Mouse (Mus musculus): ENCODE results near the gene Mrgpra2b. TPM values are rescaled to one million over a fixed set of nuclear protein-coding genes. Genes with fewer than 3 reads are reported as not detected.
"Not testable (repeated sequence)": the region's sequence is repeated elsewhere in the genome, so short reads cannot be mapped to it uniquely, and the experiment has no call there.

Gene Mrgpra2b
- total RNA-seq (2015; ENCODE audit: low replicate concordance) (33.0 and 39.7 TPM in 2 replicates), total RNA-seq (2017; ENCODE audit: low replicate concordance) (7.2 and 19.9 TPM in 2 replicates)

DNA sequence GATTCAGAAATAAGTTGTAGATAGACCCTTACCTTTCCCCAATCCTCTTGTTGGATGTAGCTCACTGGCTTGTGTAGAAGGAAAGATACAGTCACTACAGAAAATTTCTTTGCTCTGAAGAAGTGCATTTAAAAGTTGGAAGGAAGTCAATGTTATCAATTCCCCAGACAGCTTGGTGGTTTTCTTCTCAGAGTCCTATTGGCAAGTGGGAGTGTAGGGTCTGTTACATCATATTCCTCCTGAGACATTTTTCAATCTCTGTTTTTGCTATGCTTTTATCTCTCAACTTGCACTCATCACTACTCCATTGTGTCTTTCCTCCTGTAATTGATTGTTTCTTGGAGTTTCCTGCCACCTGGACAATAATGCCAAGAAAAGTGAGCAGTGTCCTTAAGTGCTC lies at the start of gene Mrgpra2b:
TSS of gene Mrgpra2b (minus strand) at position 101 of the 400 bp plus-strand sequence.
- no peak for ATAC-seq (replicated peaks; ENCODE audit: low FRiP score, poor library complexity, severe bottlenecking)

GRCm38 (mm10) chr7:47516379-47516778 lies 12.3 kb downstream of the Mrgpra2b start:
- ATAC-seq (replicated peaks; ENCODE audit: low FRiP score, poor library complexity, severe bottlenecking): no peak

GRCm38 (mm10) chr7:47515050-47515449 lies 13.6 kb downstream of the Mrgpra2b start:
- ATAC-seq (replicated peaks; ENCODE audit: low FRiP score, poor library complexity, severe bottlenecking): no peak

DNA sequence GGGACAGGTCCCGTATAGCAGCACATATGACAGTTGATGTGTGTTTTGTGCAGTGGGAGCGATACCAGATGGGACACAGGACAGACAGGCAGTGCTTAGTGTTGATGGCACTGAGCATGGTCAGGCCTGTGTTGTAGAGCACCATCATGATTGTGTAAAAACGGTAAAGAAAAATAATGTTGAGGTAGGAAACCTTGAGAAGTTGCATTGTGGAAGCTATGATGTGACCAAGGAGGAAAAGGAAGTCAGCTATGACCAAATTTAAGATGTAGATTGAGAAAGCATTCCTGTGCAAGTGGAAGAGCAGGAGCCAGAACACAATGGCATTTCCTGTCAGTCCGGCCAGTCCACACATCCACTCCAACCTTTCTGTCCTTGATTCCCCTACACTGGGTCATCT lies 25.7 kb downstream of the Mrgpra2b start:
- ATAC-seq (replicated peaks; ENCODE audit: low FRiP score, poor library complexity, severe bottlenecking): no peak

DNA sequence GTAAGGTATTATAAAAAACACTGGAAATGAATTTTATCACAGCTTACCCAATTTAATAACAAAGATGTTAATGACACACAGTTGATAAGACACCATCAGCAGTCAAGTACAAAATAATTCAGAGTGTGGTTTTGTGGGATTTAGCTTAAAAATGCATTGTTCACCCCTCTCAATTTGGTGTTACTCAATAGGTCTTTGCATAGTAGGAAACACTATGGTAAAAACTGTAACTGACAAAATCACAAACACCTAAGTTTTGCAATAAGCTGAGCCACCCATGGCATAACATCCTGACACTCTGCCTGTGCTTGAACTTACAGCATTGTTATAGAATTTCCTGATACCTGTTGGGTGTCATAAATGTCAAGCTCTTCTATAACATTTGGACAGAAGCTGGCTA lies 37.4 kb downstream of the Mrgpra2b start:
- not testable (repeated sequence) for ATAC-seq (replicated peaks; ENCODE audit: low FRiP score, poor library complexity, severe bottlenecking)

DNA sequence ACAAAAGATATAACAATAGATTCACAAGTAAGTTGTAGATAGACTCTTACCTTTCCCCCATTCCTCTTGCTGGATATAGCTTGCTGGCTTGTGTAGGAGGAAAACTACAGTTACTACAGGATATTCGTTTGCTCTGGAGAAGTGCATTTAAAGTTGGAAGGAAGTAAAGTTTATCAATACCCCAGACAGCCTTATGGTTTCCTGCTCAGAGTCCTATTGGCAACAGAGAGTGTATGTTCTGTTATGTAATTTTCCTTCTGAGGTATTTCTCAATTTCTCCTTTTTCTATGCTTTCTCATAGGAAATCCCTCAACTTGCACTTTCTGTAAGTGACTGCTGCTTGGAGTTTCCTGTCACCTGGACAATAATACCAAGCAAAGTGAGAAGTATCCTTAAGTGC lies 39.2 kb downstream of the Mrgpra2b start:
- ATAC-seq (replicated peaks; ENCODE audit: low FRiP score, poor library complexity, severe bottlenecking): not testable (repeated sequence)

DNA sequence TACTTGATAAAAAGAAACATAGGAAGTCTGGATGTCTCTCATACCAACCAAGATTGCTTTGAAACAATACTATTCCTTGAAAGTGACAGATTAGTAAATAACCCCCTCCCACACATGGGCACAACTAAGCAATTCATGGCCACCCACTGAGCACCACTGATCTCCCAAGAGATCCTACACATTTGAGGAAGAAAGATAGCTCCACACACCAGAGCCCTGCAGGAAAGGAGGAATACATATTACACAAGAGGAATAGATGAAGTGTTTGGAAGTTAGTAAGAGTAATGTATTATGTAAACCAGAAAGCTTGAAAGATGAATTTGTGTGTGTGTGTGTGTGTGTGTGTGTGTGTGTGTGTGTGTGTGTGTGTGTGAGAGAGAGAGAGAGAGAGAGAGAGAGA lies 45.5 kb downstream of the Mrgpra2b start:
- ATAC-seq (replicated peaks; ENCODE audit: low FRiP score, poor library complexity, severe bottlenecking): not testable (repeated sequence)

GRCm38 (mm10) chr7:47473904-47474303 lies 54.8 kb downstream of the Mrgpra2b start:
- ATAC-seq (replicated peaks; ENCODE audit: low FRiP score, poor library complexity, severe bottlenecking): not testable (repeated sequence)

GRCm38 (mm10) chr7:47465278-47465981 lies 63.2 kb downstream of the Mrgpra2b start:
- ATAC-seq (replicated peaks; ENCODE audit: low FRiP score, poor library complexity, severe bottlenecking): not testable (repeated sequence)

DNA sequence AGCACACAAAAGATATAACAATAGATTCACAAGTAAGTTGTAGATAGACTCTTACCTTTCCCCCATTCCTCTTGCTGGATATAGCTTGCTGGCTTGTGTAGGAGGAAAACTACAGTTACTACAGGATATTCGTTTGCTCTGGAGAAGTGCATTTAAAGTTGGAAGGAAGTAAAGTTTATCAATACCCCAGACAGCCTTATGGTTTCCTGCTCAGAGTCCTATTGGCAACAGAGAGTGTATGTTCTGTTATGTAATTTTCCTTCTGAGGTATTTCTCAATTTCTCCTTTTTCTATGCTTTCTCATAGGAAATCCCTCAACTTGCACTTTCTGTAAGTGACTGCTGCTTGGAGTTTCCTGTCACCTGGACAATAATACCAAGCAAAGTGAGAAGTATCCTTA lies 76.6 kb downstream of the Mrgpra2b start, which contains the start of gene Mrgpra2a:
TSS of gene Mrgpra2a (minus strand) at position 125 of the 400 bp plus-strand sequence.
- not testable (repeated sequence) for ATAC-seq (replicated peaks; ENCODE audit: low FRiP score, poor library complexity, severe bottlenecking)

DNA sequence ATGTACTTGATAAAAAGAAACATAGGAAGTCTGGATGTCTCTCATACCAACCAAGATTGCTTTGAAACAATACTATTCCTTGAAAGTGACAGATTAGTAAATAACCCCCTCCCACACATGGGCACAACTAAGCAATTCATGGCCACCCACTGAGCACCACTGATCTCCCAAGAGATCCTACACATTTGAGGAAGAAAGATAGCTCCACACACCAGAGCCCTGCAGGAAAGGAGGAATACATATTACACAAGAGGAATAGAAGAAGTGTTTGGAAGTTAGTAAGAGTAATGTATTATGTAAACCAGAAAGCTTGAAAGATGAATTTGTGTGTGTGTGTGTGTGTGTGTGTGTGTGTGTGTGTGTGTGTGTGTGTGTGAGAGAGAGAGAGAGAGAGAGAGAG lies 82.9 kb downstream of the Mrgpra2b start:
- not testable (repeated sequence) for ATAC-seq (replicated peaks; ENCODE audit: low FRiP score, poor library complexity, severe bottlenecking)

DNA sequence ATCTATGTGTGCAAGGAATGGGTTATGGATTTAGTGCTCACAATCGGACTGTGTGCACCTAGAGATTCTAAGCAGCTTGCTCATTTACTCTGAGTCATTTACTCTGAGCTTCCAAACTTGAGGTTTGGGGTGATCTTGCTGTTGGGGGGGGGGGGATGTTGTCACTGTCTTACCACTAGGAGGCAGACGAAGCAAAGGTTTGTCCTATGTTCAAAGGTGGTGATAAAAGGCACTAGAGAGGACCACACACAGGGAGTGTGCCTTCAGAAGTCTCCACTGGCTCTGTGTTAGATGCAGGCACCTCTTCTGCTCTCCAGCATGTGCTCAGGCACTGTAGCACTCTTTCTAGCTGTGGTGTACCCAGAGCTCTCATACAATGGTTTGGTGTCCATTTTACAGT lies 92.2 kb downstream of the Mrgpra2b start:
- ATAC-seq (replicated peaks; ENCODE audit: low FRiP score, poor library complexity, severe bottlenecking): not testable (repeated sequence)

GRCm38 (mm10) chr7:47427815-47428508 lies 100.7 kb downstream of the Mrgpra2b start:
- ATAC-seq (replicated peaks; ENCODE audit: low FRiP score, poor library complexity, severe bottlenecking): not testable (repeated sequence)

Other genes starting within 250 kb of the Mrgpra2b start
- not detected in 2 replicates for gene Mrgpra1, start 174.6 kb downstream of the Mrgpra2b start, total RNA-seq (2015; ENCODE audit: low replicate concordance)
- gene Mrgpra1, start 174.6 kb downstream of the Mrgpra2b start, total RNA-seq (2017; ENCODE audit: low replicate concordance): not detected in 2 replicates
- gene Mrgpra2a, start 76.7 kb downstream of the Mrgpra2b start, total RNA-seq (2015; ENCODE audit: low replicate concordance): 1.9 TPM in 1 of 2 replicates, not detected in the other
- 2.0 TPM in 1 of 2 replicates, not detected in the other for gene Mrgpra2a, start 76.7 kb downstream of the Mrgpra2b start, total RNA-seq (2017; ENCODE audit: low replicate concordance)
- gene Mrgpra3, start 72.5 kb upstream of the Mrgpra2b start, total RNA-seq (2015; ENCODE audit: low replicate concordance): not detected in 2 replicates
- gene Mrgpra3, start 72.5 kb upstream of the Mrgpra2b start, total RNA-seq (2017; ENCODE audit: low replicate concordance): not detected in 2 replicates

Data from erythroblast, adult 5-6 weeks (primary cell).